Mouse (Mus musculus) erythroblast, embryonic 14.5 days (primary cell): Measurements from ENCODE around the gene Lgals8. TPM values are rescaled to one million over a fixed set of nuclear protein-coding genes. Genes with fewer than 3 reads are reported as not detected.

Source experiments
- H3K27me3 ChIP-seq: 2 replicates; pipeline ENCODE4 v1.6.1; 2012; ENCODE audit warnings: inconsistent platforms; ENCODE audit not compliant: control insufficient read depth
- H3K36me3 ChIP-seq: 2 replicates; pipeline ENCODE4 v1.6.1; 2012; ENCODE audit warnings: mild to moderate bottlenecking, inconsistent platforms; ENCODE audit not compliant: control insufficient read depth
- H3K4me1 ChIP-seq: 2 replicates; pipeline ENCODE4 v1.6.1; 2012; ENCODE audit warnings: inconsistent platforms; ENCODE audit not compliant: control insufficient read depth
- H3K4me3 ChIP-seq: replicated peaks from 2 replicates; pipeline ENCODE3; 2012; ENCODE audit warnings: moderate library complexity, mild to moderate bottlenecking, inconsistent platforms
- H3K9me3 ChIP-seq: 2 replicates; pipeline ENCODE4 v1.6.1; 2012; ENCODE audit warnings: low read length, inconsistent platforms, mixed read lengths; ENCODE audit not compliant: control insufficient read depth
- GATA1 ChIP-seq: IDR thresholded peaks from 2 replicates; pipeline ENCODE4 v1.6.1; 2012; ENCODE audit warnings: low read length, inconsistent platforms, mixed read lengths
- TAL1 ChIP-seq: IDR thresholded peaks from 3 replicates; pipeline ENCODE4 v1.6.1; 2012; ENCODE audit warnings: low read length, inconsistent platforms, mixed read lengths
- polyA plus RNA-seq: library from polyadenylated mRNA; stranded (reverse); fragments of >175 nt; gene quantifications from 2 replicates; pipeline ENCODE4 v1.2.3, GENCODE M21; 2012

The Lgals8 gene
- 0.10 and 0.15 TPM in 2 replicates for polyA plus RNA-seq

GRCm38 (mm10) chr13:12464844-12465243 is at the start of gene Lgals8:
TSS of gene Lgals8 (minus strand) at chr13:12464944.
- TF ChIP-seq GATA1, result no peak
- no peak for TF ChIP-seq TAL1
- H3K36me3 ChIP-seq, result no peaks in the 10 kb centered on the region; the same call in none of the 2 replicates
- no peaks in the 10 kb centered on the region for H3K27me3 ChIP-seq
- no peaks in the 10 kb centered on the region for H3K9me3 ChIP-seq
- H3K4me1 ChIP-seq, result peaks cover 20% of the 10 kb centered on the region
- no peak within 1 kb of the TSS for H3K4me3 ChIP-seq

GRCm38 (mm10) chr13:12511189-12511965 is 46.6 kb upstream of the Lgals8 start:
- H3K4me1 ChIP-seq, result peaks cover under 1% of the 10 kb centered on the region; the same call in 1 of the 2 replicates
- no peak overlapping the region for H3K4me3 ChIP-seq
- H3K27me3 ChIP-seq, result no peaks in the 10 kb centered on the region
- H3K36me3 ChIP-seq, result no peaks in the 10 kb centered on the region
- no peaks in the 10 kb centered on the region for H3K9me3 ChIP-seq
- TF ChIP-seq GATA1 (no peak), TAL1 (no peak)

- Histone ChIP-seq H3K27me3 (no peaks in the 10 kb centered on the region), H3K4me3 (no peak overlapping the region), H3K4me1 (peaks cover 8% of the 10 kb centered on the region), H3K36me3 (no peaks in the 10 kb centered on the region), H3K9me3 (no peaks in the 10 kb centered on the region)
- no peak for TF ChIP-seq GATA1
- no peak for TF ChIP-seq TAL1
Observed at GRCm38 (mm10) chr13:12510032-12510431, 45.3 kb upstream of the Lgals8 start.

GRCm38 (mm10) chr13:12507426-12507825 is 42.7 kb upstream of the Lgals8 start:
- Histone ChIP-seq H3K27me3 (no peaks in the 10 kb centered on the region), H3K4me3 (no peak overlapping the region), H3K4me1 (peaks cover 15% of the 10 kb centered on the region), H3K9me3 (no peaks in the 10 kb centered on the region), H3K36me3 (no peaks in the 10 kb centered on the region)
- TF ChIP-seq TAL1 (no peak), GATA1 (no peak)

GRCm38 (mm10) chr13:12505359-12505758 is 40.6 kb upstream of the Lgals8 start:
- Histone ChIP-seq H3K4me3 (no peak overlapping the region), H3K27me3 (no peaks in the 10 kb centered on the region), H3K4me1 (peaks cover 15% of the 10 kb centered on the region), H3K36me3 (no peaks in the 10 kb centered on the region), H3K9me3 (no peaks in the 10 kb centered on the region)
- no peak for TF ChIP-seq TAL1
- no peak for TF ChIP-seq GATA1

GRCm38 (mm10) chr13:12503238-12503751 is 38.6 kb upstream of the Lgals8 start:
- Histone ChIP-seq H3K27me3 (no peaks in the 10 kb centered on the region), H3K4me3 (no peak overlapping the region), H3K9me3 (no peaks in the 10 kb centered on the region), H3K4me1 (peaks cover 15% of the 10 kb centered on the region), H3K36me3 (no peaks in the 10 kb centered on the region)
- no peak for TF ChIP-seq TAL1
- TF ChIP-seq GATA1, result no peak

- peaks cover 15% of the 10 kb centered on the region for H3K4me1 ChIP-seq
- H3K27me3 ChIP-seq, result no peaks in the 10 kb centered on the region
- H3K9me3 ChIP-seq, result no peaks in the 10 kb centered on the region
- no peaks in the 10 kb centered on the region for H3K36me3 ChIP-seq
- no peak overlapping the region for H3K4me3 ChIP-seq
- no peak for TF ChIP-seq GATA1
- TF ChIP-seq TAL1, result no peak
Observed at GRCm38 (mm10) chr13:12502665-12503237, 38.0 kb upstream of the Lgals8 start.

GRCm38 (mm10) chr13:12499107-12499506 is 34.4 kb upstream of the Lgals8 start:
- TF ChIP-seq TAL1 (no peak), GATA1 (no peak)
- Histone ChIP-seq H3K4me3 (no peak overlapping the region), H3K27me3 (no peaks in the 10 kb centered on the region), H3K36me3 (no peaks in the 10 kb centered on the region), H3K4me1 (peaks cover 7% of the 10 kb centered on the region), H3K9me3 (no peaks in the 10 kb centered on the region)

GRCm38 (mm10) chr13:12497809-12498208 is 33.1 kb upstream of the Lgals8 start:
- Histone ChIP-seq H3K4me3 (no peak overlapping the region), H3K9me3 (no peaks in the 10 kb centered on the region), H3K27me3 (no peaks in the 10 kb centered on the region), H3K4me1 (peaks cover 2% of the 10 kb centered on the region), H3K36me3 (no peaks in the 10 kb centered on the region)
- no peak for TF ChIP-seq TAL1
- TF ChIP-seq GATA1, result no peak
